Mouse (Mus musculus) gastrocnemius, adult 8-10 months (tissue): ENCODE data around the gene Igflr1. TPM values are rescaled to one million over a fixed set of nuclear protein-coding genes. Genes with fewer than 3 reads are reported as not detected.

Experiments
- DNase-seq, 2 experiments: peaks; one replicate each; pipeline ENCODE4 v3.0.0; 2022; ENCODE audit warnings: low spot score in 2 of 2
- microRNA-seq: library from miRNA; unstranded; fragments of <30 nt; microRNA quantifications from one replicate; pipeline ENCODE4 v1.2.0, GENCODE M21; 2022
- total RNA-seq, 4 experiments: library from RNA; stranded (reverse); gene quantifications; 2 replicates each; pipeline ENCODE4 v1.2.4; 2022

The Igflr1 gene
- total RNA-seq, 4 experiments from 2014 or later = 0.31 to 0.85 (median 0.65) TPM

DNA sequence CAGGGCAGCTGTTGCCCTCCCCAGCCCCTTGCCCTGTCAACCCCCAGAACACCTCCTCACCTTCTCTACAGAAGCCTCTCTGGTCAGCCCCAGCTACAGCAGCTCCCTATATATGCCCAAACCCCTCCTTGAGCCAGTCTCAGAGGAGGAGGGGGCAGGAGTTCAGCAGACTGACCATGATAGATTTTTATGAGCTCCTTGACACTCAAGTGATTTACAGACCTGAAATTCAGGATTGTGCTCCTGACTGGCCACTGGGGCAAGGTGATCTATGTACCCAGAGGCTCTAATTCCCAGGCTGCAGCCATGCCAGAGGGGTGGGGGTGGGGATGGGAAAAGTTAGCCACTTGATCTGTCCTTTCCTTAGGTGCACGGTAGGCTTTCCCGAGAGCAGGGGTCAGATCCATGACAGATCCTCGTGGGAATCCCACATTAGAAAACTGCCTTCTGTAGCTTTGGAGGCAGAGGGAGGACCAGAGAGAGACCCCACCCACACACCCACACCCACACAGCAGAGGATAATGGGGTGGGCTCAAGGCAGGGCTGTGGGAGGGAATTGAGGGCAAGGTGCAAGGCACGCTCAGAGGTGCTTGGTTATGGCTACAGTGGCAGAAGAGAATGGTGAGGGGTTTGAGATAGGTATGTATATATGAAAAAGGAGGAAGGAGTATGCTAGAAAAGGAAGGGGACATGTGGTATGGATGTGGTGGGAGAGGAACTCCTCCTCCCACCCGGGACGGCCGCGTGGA, 47.6 kb downstream of the Igflr1 start, which contains the start of gene Upk1a:
Gene Upk1a (minus strand): TSS at position 194 of the 749 bp plus-strand sequence.
- DNase-seq = no peak

GRCm38 (mm10) chr7:30613529-30614112, 48.4 kb downstream of the Igflr1 start:
- peak; percentile 27 to 33 for DNase-seq

- no peak for DNase-seq
Observed at GRCm38 (mm10) chr7:30614454-30614853, 49.2 kb downstream of the Igflr1 start.

GRCm38 (mm10) chr7:30615049-30615760, 50.0 kb downstream of the Igflr1 start:
- no peak for DNase-seq

Small RNAs within 50 kb of the gene (microRNA-seq; reads per million reads assigned to microRNA genes)
- 5.0 reads per million for gene Gm38670
- gene Mir3569 = not detected

Other genes with a start within 250 kb of the Igflr1 start
- under 1 TPM; 0.32 to 0.92 (median 0.53) TPM for gene E130208F15Rik, start 243.7 kb upstream of the Igflr1 start, total RNA-seq
- gene Sdhaf1, start 241.5 kb upstream of the Igflr1 start, total RNA-seq = 1 to 10 TPM; 5.9 to 8.7 (median 7.5) TPM
- 1 to 10 TPM; 4.5 to 7.5 (median 5.6) TPM for gene Lrfn3, start 202.7 kb upstream of the Igflr1 start, total RNA-seq
- gene Tyrobp, start 151.7 kb upstream of the Igflr1 start, total RNA-seq = 1 to 10 TPM in 2 of 4 experiments, under 1 TPM in 2; 0.82 to 5.5 (median 2.1) TPM
- not detected for gene Hcst, start 145.6 kb upstream of the Igflr1 start, total RNA-seq
- gene Nfkbid, start 143.7 kb upstream of the Igflr1 start, total RNA-seq = under 1 TPM in 1 of 4 experiments, not detected in 3; 0.40 TPM
- 1 to 10 TPM in 1 of 4 experiments, under 1 TPM in 3; 0.46 to 1.5 (median 0.71) TPM for gene Aplp1, start 119.9 kb upstream of the Igflr1 start, total RNA-seq
- gene Kirrel2, start 107.7 kb upstream of the Igflr1 start, total RNA-seq = not detected
- gene Nphs1, start 107.1 kb upstream of the Igflr1 start, total RNA-seq = not detected
- gene Prodh2, start 71.8 kb upstream of the Igflr1 start, total RNA-seq = not detected
- gene Arhgap33, start 30.4 kb upstream of the Igflr1 start, total RNA-seq = under 1 TPM; 0.09 to 0.72 (median 0.27) TPM
- gene Hspb6, start 13.2 kb upstream of the Igflr1 start, total RNA-seq = 1,000 to 10,000 TPM in 3 of 4 experiments, 100 to 1,000 TPM in 1; 959 to 1,157 (median 1,030) TPM
- 1 to 10 TPM; 2.6 to 6.2 (median 3.7) TPM for gene Proser3, start 13.1 kb upstream of the Igflr1 start, total RNA-seq
- 10 to 100 TPM in 3 of 4 experiments, 1 to 10 TPM in 1; 8.1 to 12.4 (median 11.0) TPM for gene Lin37, start 5.6 kb upstream of the Igflr1 start, total RNA-seq
- 10 to 100 TPM; 53.4 to 57.5 (median 56.9) TPM for gene U2af1l4, start 2.1 kb upstream of the Igflr1 start, total RNA-seq
- 1 to 10 TPM in 3 of 4 experiments, under 1 TPM in 1; 0.56 to 1.9 (median 1.5) TPM for gene Gm49396, start 2.1 kb upstream of the Igflr1 start, total RNA-seq
- 100 to 1,000 TPM; 140 to 149 (median 146) TPM for gene Psenen, start 1.8 kb upstream of the Igflr1 start, total RNA-seq
- 10 to 100 TPM; 10.9 to 15.2 (median 13.0) TPM for gene Kmt2b, start 23.3 kb downstream of the Igflr1 start, total RNA-seq
- gene Zbtb32, start 33.5 kb downstream of the Igflr1 start, total RNA-seq = not detected
- under 1 TPM in 1 of 4 experiments, not detected in 3; 0.20 TPM for gene Upk1a, start 47.4 kb downstream of the Igflr1 start, total RNA-seq
- 1,000 to 10,000 TPM; 1,165 to 1,556 (median 1,355) TPM for gene Cox6b1, start 60.7 kb downstream of the Igflr1 start, total RNA-seq
- gene Etv2, start 70.4 kb downstream of the Igflr1 start, total RNA-seq = not detected
- gene Rbm42, start 84.9 kb downstream of the Igflr1 start, total RNA-seq = 10 to 100 TPM; 35.6 to 41.1 (median 38.5) TPM
- 1 to 10 TPM; 2.0 to 4.3 (median 4.0) TPM for gene Haus5, start 99.6 kb downstream of the Igflr1 start, total RNA-seq
- 1 to 10 TPM; 1.9 to 3.4 (median 2.9) TPM for gene Pmis2, start 106.2 kb downstream of the Igflr1 start, total RNA-seq
- gene 2200002J24Rik, start 133.5 kb downstream of the Igflr1 start, total RNA-seq = not detected
- 1 to 10 TPM in 1 of 4 experiments, under 1 TPM in 1, not detected in 2; 0.31 to 1.4 TPM for gene Atp4a, start 146.8 kb downstream of the Igflr1 start, total RNA-seq
- gene Tmem147, start 164.1 kb downstream of the Igflr1 start, total RNA-seq = 100 to 1,000 TPM; 215 to 260 (median 249) TPM
- gene Gapdhs, start 178.3 kb downstream of the Igflr1 start, total RNA-seq = not detected
- gene Sbsn, start 186.0 kb downstream of the Igflr1 start, total RNA-seq = 1 to 10 TPM in 2 of 4 experiments, under 1 TPM in 2; 0.53 to 2.0 (median 1.4) TPM
- 1 to 10 TPM in 1 of 4 experiments, under 1 TPM in 1, not detected in 2; 0.48 to 1.0 TPM for gene Dmkn, start 198.3 kb downstream of the Igflr1 start, total RNA-seq
- gene Krtdap, start 222.5 kb downstream of the Igflr1 start, total RNA-seq = 1 to 10 TPM in 3 of 4 experiments, not detected in 1; 1.7 to 3.5 (median 2.0) TPM